Mouse (Mus musculus): Measurements from ENCODE around the gene Stambp. TPM values are rescaled to one million over a fixed set of nuclear protein-coding genes. Genes with fewer than 3 reads are reported as not detected.

The Stambp gene
- polyA plus RNA-seq, 1 experiment from 2014 or later: 30.6 TPM

DNA sequence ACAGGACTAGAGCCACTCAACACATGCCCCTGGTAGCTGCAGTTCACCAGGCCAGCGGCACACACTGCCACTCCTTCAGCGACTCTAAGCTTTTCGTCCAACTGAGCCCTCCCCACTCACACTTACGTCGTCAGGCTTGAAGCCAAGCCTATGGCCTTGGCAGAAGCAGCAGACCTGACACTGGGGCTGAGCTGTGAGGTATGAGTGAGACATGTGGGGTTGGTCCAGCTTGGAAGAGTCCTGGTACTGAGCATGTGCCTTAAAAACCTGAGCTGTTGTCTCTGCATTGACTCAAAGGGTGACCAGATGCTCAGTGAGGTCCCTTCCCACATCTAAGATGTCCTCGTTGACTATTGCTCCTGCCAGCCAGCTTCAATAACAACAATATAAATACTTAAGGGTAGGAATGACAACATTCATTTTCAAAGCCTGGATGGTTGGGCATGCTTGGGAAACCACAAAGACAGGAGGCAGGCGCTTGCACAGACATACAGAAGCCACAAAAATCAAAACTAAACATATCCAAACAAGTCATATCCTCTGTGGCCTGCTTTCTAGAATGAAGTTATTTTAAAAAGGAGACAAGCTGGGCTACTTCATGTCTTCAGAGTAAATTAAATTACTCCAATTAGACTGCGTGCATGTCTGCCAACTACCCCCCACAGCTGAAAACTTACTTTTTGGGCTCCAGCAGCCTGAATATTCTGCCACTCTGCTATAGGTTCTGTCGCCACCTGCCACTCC lies 76.3 kb downstream of the Stambp start:
- Histone ChIP-seq H3K9ac (no peak overlapping the region), H3K4me2 (replicated peaks) (no peak overlapping the region), H3K27me3 (no peaks in the 10 kb centered on the region), H3K4me3 (no peak overlapping the region), H3K4me1 (no peaks in the 10 kb centered on the region), H3K9me3 (replicated peaks) (no peaks in the 10 kb centered on the region), H3K27ac (no peak overlapping the region), H3K36me3 (peaks cover 24% of the 10 kb centered on the region)
- WGBS: 91% methylated on average over 9 of the region's 9 CpGs
- no peak for ATAC-seq (ENCODE audit: low FRiP score)

Other genes with a start within 250 kb of the Stambp start
- 29.8 and 30.0 TPM in 2 replicates for gene Mthfd2, start 246.8 kb downstream of the Stambp start, polyA plus RNA-seq (2016; fragmentation: Nextera tagmentation; extraction: Ambion mirVana)
- 52.5 and 55.4 TPM in 2 replicates for gene Mob1a, start 246.7 kb downstream of the Stambp start, polyA plus RNA-seq (2016; fragmentation: Nextera tagmentation; extraction: Ambion mirVana)
- 88.5 and 92.1 TPM in 2 replicates for gene Bola3, start 223.6 kb downstream of the Stambp start, polyA plus RNA-seq (2016; fragmentation: Nextera tagmentation; extraction: Ambion mirVana)
- 63.3 and 63.9 TPM in 2 replicates for gene Tet3, start 113.6 kb downstream of the Stambp start, polyA plus RNA-seq (2016; fragmentation: Nextera tagmentation; extraction: Ambion mirVana)
- gene Dguok, start 65.8 kb downstream of the Stambp start, polyA plus RNA-seq (2016; fragmentation: Nextera tagmentation; extraction: Ambion mirVana): 64.3 and 64.5 TPM in 2 replicates
- gene Actg2, start 36.5 kb downstream of the Stambp start, polyA plus RNA-seq (2016; fragmentation: Nextera tagmentation; extraction: Ambion mirVana): 2.5 and 3.9 TPM in 2 replicates
- not detected in 2 replicates for gene Clec4f, start 83.5 kb upstream of the Stambp start, polyA plus RNA-seq (2016; fragmentation: Nextera tagmentation; extraction: Ambion mirVana)
- gene Cd207, start 105.1 kb upstream of the Stambp start, polyA plus RNA-seq (2016; fragmentation: Nextera tagmentation; extraction: Ambion mirVana): not detected in 2 replicates
- gene Vax2, start 138.5 kb upstream of the Stambp start, polyA plus RNA-seq (2016; fragmentation: Nextera tagmentation; extraction: Ambion mirVana): not detected in 2 replicates
- 0.23 TPM in 1 of 2 replicates, not detected in the other for gene Atp6v1b1, start 170.3 kb upstream of the Stambp start, polyA plus RNA-seq (2016; fragmentation: Nextera tagmentation; extraction: Ambion mirVana)
- gene Ankrd53, start 189.9 kb upstream of the Stambp start, polyA plus RNA-seq (2016; fragmentation: Nextera tagmentation; extraction: Ambion mirVana): 0.13 TPM in 1 of 2 replicates, not detected in the other
- 62.2 and 65.8 TPM in 2 replicates for gene Tex261, start 203.1 kb upstream of the Stambp start, polyA plus RNA-seq (2016; fragmentation: Nextera tagmentation; extraction: Ambion mirVana)
- 61.3 and 65.7 TPM in 2 replicates for gene Nagk, start 222.3 kb upstream of the Stambp start, polyA plus RNA-seq (2016; fragmentation: Nextera tagmentation; extraction: Ambion mirVana)